Mouse (Mus musculus) brain, adult 2 months (tissue): ENCODE results near the gene Olfr130.

ENCODE experiments used
- DNase-seq: peaks from one replicate; pipeline ENCODE4 v3.0.0; 2011; ENCODE audit warnings: low read depth, low spot score

Olfr130 gene

DNA sequence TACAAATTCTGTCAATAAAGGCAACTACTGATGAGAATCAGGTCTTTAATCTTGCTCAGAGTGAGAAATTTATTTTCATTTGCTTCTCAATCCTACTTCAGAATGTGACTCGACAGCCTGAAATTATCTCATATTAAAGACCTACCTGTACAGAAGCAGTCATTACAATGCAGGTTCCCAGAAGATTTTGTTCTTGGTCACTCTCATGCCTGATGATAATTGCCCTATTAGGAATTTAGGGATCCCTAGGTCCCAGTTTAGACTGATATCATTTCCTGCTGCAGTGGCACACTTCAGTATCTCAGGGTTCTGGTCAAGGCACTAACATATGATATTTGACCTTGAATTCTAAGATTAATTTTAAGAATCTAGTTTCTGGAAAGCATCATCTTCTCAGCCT is at the start of gene Olfr130:
TSS of gene Olfr130 (plus strand) at position 301 of the 400 bp plus-strand sequence.
- no peak for DNase-seq

DNA sequence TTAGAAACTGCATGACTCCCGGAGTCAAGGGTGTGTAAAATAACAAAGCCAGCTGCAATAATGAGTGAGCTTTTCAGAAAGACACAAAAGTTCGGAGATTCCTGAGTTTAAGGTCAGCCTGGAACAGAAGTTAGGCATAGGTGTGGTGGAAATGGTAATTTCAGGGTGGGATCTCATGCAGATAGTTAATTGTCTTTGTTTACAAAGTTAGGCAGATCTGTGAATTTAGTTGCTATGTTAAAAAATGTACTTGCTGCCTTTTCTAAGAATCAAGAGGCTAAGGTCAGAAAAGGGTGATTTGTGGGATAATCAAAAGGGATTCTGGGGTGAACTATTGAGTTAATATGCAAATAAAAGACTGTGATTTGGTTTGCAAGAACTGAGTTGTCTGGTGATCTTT is 47.4 kb upstream of the Olfr130 start:
- no peak for DNase-seq

DNA sequence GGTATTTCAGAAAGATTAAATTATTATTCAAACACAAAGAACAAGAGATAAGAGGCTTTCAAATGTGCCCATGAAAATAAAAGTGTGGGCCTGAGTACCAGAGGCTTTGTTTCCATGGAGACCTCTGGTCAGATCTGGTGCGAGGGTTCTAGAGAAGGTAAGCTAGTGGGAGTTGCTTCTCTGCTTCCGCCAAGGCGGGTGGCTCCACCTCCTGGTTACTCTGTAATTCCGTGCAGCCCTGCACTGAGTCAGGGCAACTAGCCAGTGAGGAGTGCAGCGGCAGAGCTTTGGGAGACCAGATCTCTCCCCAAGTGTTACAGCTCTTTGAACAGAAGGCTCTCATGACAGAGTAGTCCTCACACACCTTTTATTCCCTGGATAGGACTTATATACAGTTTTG is 37.4 kb upstream of the Olfr130 start:
- no peak for DNase-seq

DNA sequence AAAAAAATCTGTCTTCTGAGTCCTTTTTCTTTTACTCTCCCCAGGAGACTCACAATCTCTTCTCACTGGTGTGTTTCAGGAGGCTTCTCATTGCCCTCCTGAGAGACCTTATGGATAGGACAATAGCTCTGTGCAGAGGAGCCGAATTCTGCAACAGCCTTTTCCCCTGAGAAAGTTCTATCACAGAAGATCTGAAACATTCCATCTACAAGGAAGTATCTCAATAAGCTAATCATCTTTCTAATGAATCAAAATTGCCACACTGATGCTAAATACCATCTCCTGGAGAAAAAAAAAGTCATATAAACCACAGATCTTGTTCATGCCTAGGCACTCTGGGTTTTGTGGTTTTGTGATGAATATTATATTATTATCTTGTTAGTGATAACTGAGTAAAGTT is 3.7 kb upstream of the Olfr130 start, which contains the start of gene Olfr129:
TSS of gene Olfr129 (minus strand) at position 101 of the 400 bp plus-strand sequence.
- DNase-seq: no peak

DNA sequence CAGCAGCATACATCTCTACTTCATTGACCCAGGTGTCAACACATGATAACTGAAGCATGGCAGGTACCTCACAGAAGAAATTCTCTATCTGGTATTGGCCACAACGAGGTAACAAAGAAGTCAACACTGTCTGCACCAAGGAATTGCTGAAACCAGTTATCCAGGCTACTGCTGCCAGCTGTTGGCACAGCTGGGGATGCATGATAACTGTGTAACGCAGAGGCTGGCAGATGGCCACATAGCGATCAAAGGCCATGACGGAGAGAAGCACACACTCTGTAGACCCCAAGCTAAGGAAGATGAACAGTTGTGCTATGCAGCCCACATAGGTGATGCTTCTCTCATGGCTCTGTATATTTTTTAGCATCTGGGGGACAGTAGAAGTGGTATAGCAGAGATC is 18.6 kb downstream of the Olfr130 start:
- no peak for DNase-seq

DNA sequence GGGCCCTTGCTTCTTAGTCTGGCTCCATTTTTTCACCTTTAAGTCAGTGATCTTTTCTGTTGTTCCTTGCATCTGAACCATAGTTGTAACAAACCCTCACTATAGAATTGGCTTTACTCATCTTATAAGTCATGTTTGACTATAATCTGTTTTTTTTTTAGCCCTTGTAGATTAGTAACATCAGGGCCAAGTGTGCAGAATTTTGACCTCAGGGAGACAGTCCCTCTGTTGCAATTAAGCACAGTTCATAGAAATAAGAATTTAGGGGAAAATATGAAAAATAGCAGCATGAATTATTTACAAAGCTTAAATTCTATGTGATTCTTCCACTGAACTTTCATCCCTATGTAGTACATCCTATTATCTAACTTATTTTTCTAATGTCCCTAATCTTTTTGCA is 24.9 kb downstream of the Olfr130 start, which contains the start of gene Olfr131:
TSS of gene Olfr131 (minus strand) at position 101 of the 400 bp plus-strand sequence.
- no peak for DNase-seq
